Mouse (Mus musculus) midbrain, embryonic 12.5 days (tissue): ENCODE data around the gene Mkrn2. TPM values are rescaled to one million over a fixed set of nuclear protein-coding genes. Genes with fewer than 3 reads are reported as not detected.

ENCODE experiments used
- ATAC-seq: fragments of 200-750 bp; cut with Nextera tagmentation; 2 replicates; pipeline ENCODE4 v1.8.0; 2017; ENCODE audit warnings: low read depth, moderate TSS enrichment, moderate library complexity; ENCODE audit not compliant: low FRiP score
- H3K27ac ChIP-seq: fragments of 300-500 bp; sonication (generic); replicated peaks from 2 replicates; pipeline ENCODE4 v1.5.1; 2016; ENCODE audit warnings: mild to moderate bottlenecking
- H3K27me3 ChIP-seq: fragments of 300-500 bp; sonication (generic); 2 replicates; pipeline ENCODE4 v1.6.1; 2016; ENCODE audit warnings: mild to moderate bottlenecking
- H3K36me3 ChIP-seq: fragments of 300-500 bp; sonication (generic); 2 replicates; pipeline ENCODE4 v1.6.1; 2016
- H3K4me1 ChIP-seq: fragments of 300-500 bp; sonication (generic); 2 replicates; pipeline ENCODE4 v1.6.1; 2016
- H3K4me2 ChIP-seq: fragments of 300-500 bp; sonication (generic); replicated peaks from 2 replicates; pipeline ENCODE4 v1.6.1; 2016; ENCODE audit warnings: mild to moderate bottlenecking, moderate library complexity
- H3K4me3 ChIP-seq: fragments of 300-500 bp; sonication (generic); 2 replicates; pipeline ENCODE4 v1.5.1; 2016; ENCODE audit warnings: mild to moderate bottlenecking
- H3K9ac ChIP-seq: fragments of 300-500 bp; sonication (generic); replicated peaks from 2 replicates; pipeline ENCODE4 v1.6.1; 2016; ENCODE audit warnings: mild to moderate bottlenecking, moderate library complexity
- H3K9me3 ChIP-seq: fragments of 300-500 bp; sonication (generic); 2 replicates; pipeline ENCODE4 v1.6.1; 2016; ENCODE audit warnings: mild to moderate bottlenecking
- WGBS: fragments of 180-500 bp; shearing (Covaris S2); methylation state at CpG from one replicate; pipeline ENCODE4 v1.1.7; 2016; 5-methylcytosine and 5-hydroxymethylcytosine counted together
- polyA plus RNA-seq: library from polyadenylated mRNA; unstranded; fragments of >200 nt; fragmentation: Nextera tagmentation; extraction: Ambion mirVana; gene quantifications from 2 replicates; pipeline ENCODE4 v1.2.1, GENCODE M21; 2016

Gene Mkrn2
- polyA plus RNA-seq, 1 experiment from 2014 or later = 27.2 TPM

GRCm38 (mm10) chr6:115584176-115584575 lies 17.5 kb upstream of the Mkrn2 start:
- H3K4me1 ChIP-seq = no peaks in the 10 kb centered on the region
- no peak overlapping the region for H3K4me2 ChIP-seq
- 75% methylated on average over 3 of the region's 3 CpGs for WGBS
- peaks cover 7% of the 10 kb centered on the region; the same call in 1 of the 2 replicates for H3K36me3 ChIP-seq
- no peak overlapping the region for H3K27ac ChIP-seq
- no peaks in the 10 kb centered on the region for H3K9me3 ChIP-seq
- H3K9ac ChIP-seq = no peak overlapping the region
- H3K4me3 ChIP-seq = no peak overlapping the region
- no peak for ATAC-seq
- H3K27me3 ChIP-seq = no peaks in the 10 kb centered on the region

GRCm38 (mm10) chr6:115586321-115586720 lies 15.4 kb upstream of the Mkrn2 start:
- ATAC-seq = no peak
- Histone ChIP-seq H3K9ac (no peak overlapping the region), H3K27me3 (no peaks in the 10 kb centered on the region), H3K4me3 (no peak overlapping the region), H3K4me2 (no peak overlapping the region), H3K4me1 (no peaks in the 10 kb centered on the region), H3K36me3 (no peaks in the 10 kb centered on the region), H3K9me3 (no peaks in the 10 kb centered on the region), H3K27ac (no peak overlapping the region)
- WGBS = 86% methylated on average over 10 of the region's 10 CpGs

GRCm38 (mm10) chr6:115591692-115592359 lies 9.9 kb upstream of the Mkrn2 start:
- H3K4me2 ChIP-seq = no peak overlapping the region
- H3K9ac ChIP-seq = no peak overlapping the region
- ATAC-seq = no peak
- no peak overlapping the region for H3K4me3 ChIP-seq
- H3K9me3 ChIP-seq = no peaks in the 10 kb centered on the region
- no peaks in the 10 kb centered on the region for H3K27me3 ChIP-seq
- H3K27ac ChIP-seq = no peak overlapping the region
- H3K4me1 ChIP-seq = no peaks in the 10 kb centered on the region
- no peaks in the 10 kb centered on the region for H3K36me3 ChIP-seq
- WGBS = 89% methylated on average over 19 of the region's 19 CpGs

- WGBS = 70% methylated on average over 5 of the region's 5 CpGs
- Histone ChIP-seq H3K4me1 (no peaks in the 10 kb centered on the region), H3K9me3 (no peaks in the 10 kb centered on the region)
These were observed 9.2 kb upstream of the Mkrn2 start, which contains the start of gene Mkrn2os for GRCm38 (mm10) chr6:115592458-115592857. Gene Mkrn2os, minus strand, starts transcription at chr6:115592576.

GRCm38 (mm10) chr6:115593252-115593651 lies 8.4 kb upstream of the Mkrn2 start:
- Histone ChIP-seq H3K4me3 (no peak overlapping the region), H3K36me3 (no peaks in the 10 kb centered on the region), H3K27ac (no peak overlapping the region), H3K9ac (no peak overlapping the region), H3K9me3 (no peaks in the 10 kb centered on the region), H3K4me2 (no peak overlapping the region), H3K4me1 (no peaks in the 10 kb centered on the region), H3K27me3 (no peaks in the 10 kb centered on the region)
- no peak for ATAC-seq
- 85% methylated on average over 3 of the region's 4 CpGs for WGBS

More at GRCm38 (mm10) chr6:115592458-115592857, 9.2 kb upstream of the Mkrn2 start, which contains the start of gene Mkrn2os:
- no peak for ATAC-seq
- Histone ChIP-seq H3K36me3 (no peaks in the 10 kb centered on the region), H3K27ac (no peak within 1 kb of the TSS), H3K4me3 (no peak within 1 kb of the TSS), H3K27me3 (no peaks in the 10 kb centered on the region), H3K9ac (no peak within 1 kb of the TSS; the same call in 1 of the 2 replicates), H3K4me2 (no peak within 1 kb of the TSS)

- 91% methylated on average over 3 of the region's 3 CpGs for WGBS
- H3K4me1 ChIP-seq = no peaks in the 10 kb centered on the region
- no peak overlapping the region for H3K4me2 ChIP-seq
- no peak overlapping the region for H3K27ac ChIP-seq
- H3K9ac ChIP-seq = no peak overlapping the region
- H3K9me3 ChIP-seq = no peaks in the 10 kb centered on the region
- no peaks in the 10 kb centered on the region for H3K27me3 ChIP-seq
- ATAC-seq = no peak
- no peaks in the 10 kb centered on the region for H3K36me3 ChIP-seq
- H3K4me3 ChIP-seq = no peak overlapping the region
These were observed 7.2 kb upstream of the Mkrn2 start for GRCm38 (mm10) chr6:115594463-115594862.

GRCm38 (mm10) chr6:115595667-115596066 lies 6.0 kb upstream of the Mkrn2 start:
- H3K9me3 ChIP-seq = no peaks in the 10 kb centered on the region
- WGBS = 72% methylated on average over 3 of the region's 3 CpGs

GRCm38 (mm10) chr6:115601322-115601714 lies 384 bp upstream of the Mkrn2 start:
- 74% methylated on average over 4 of the region's 4 CpGs for WGBS
- Histone ChIP-seq H3K36me3 (no peaks in the 10 kb centered on the region), H3K4me2 (peak overlapping the region; percentile 56), H3K27ac (no peak overlapping the region), H3K27me3 (no peaks in the 10 kb centered on the region), H3K4me3 (peak overlapping the region; percentile 84), H3K9me3 (no peaks in the 10 kb centered on the region), H3K9ac (no peak overlapping the region), H3K4me1 (peaks cover 8% of the 10 kb centered on the region)
- no peak; the same call in 1 of the 2 replicates for ATAC-seq

More at GRCm38 (mm10) chr6:115595667-115596066, 6.0 kb upstream of the Mkrn2 start:
- Histone ChIP-seq H3K9ac (no peak overlapping the region), H3K27ac (no peak overlapping the region), H3K27me3 (no peaks in the 10 kb centered on the region), H3K4me2 (no peak overlapping the region), H3K4me3 (no peak overlapping the region), H3K36me3 (no peaks in the 10 kb centered on the region), H3K4me1 (no peaks in the 10 kb centered on the region)
- ATAC-seq = no peak

GRCm38 (mm10) chr6:115606461-115606860 lies 4.8 kb downstream of the Mkrn2 start:
- no peaks in the 10 kb centered on the region for H3K9me3 ChIP-seq
- no peak overlapping the region for H3K4me3 ChIP-seq
- WGBS = 84% methylated on average over 1 of the region's 1 CpGs
- no peak overlapping the region for H3K27ac ChIP-seq
- no peak overlapping the region for H3K9ac ChIP-seq
- peaks cover 21% of the 10 kb centered on the region for H3K36me3 ChIP-seq
- no peak overlapping the region for H3K4me2 ChIP-seq
- no peaks in the 10 kb centered on the region for H3K27me3 ChIP-seq
- no peak for ATAC-seq
- H3K4me1 ChIP-seq = peaks cover 8% of the 10 kb centered on the region

- WGBS = 79% methylated on average over 4 of the region's 4 CpGs
- no peak overlapping the region for H3K9ac ChIP-seq
- H3K36me3 ChIP-seq = peaks cover 30% of the 10 kb centered on the region
- ATAC-seq = no peak
- H3K27me3 ChIP-seq = no peaks in the 10 kb centered on the region
- peaks cover 6% of the 10 kb centered on the region for H3K4me1 ChIP-seq
- H3K9me3 ChIP-seq = no peaks in the 10 kb centered on the region
- no peak overlapping the region for H3K4me3 ChIP-seq
- no peak overlapping the region for H3K4me2 ChIP-seq
- H3K27ac ChIP-seq = no peak overlapping the region
These were observed 5.7 kb downstream of the Mkrn2 start for GRCm38 (mm10) chr6:115607429-115607828.

GRCm38 (mm10) chr6:115609121-115609520 lies 7.4 kb downstream of the Mkrn2 start:
- H3K9me3 ChIP-seq = no peaks in the 10 kb centered on the region
- 60% methylated on average over 3 of the region's 3 CpGs for WGBS
- no peak overlapping the region for H3K9ac ChIP-seq
- no peaks in the 10 kb centered on the region for H3K4me1 ChIP-seq
- ATAC-seq = no peak
- no peak overlapping the region for H3K4me2 ChIP-seq
- no peak overlapping the region for H3K27ac ChIP-seq
- no peaks in the 10 kb centered on the region for H3K27me3 ChIP-seq
- H3K4me3 ChIP-seq = no peak overlapping the region
- H3K36me3 ChIP-seq = peaks cover 43% of the 10 kb centered on the region

- WGBS = 95% methylated on average over 5 of the region's 5 CpGs
These were observed 8.6 kb downstream of the Mkrn2 start for GRCm38 (mm10) chr6:115610301-115610700.

GRCm38 (mm10) chr6:115613793-115614192 lies 12.1 kb downstream of the Mkrn2 start:
- no peak overlapping the region for H3K4me2 ChIP-seq
- H3K4me3 ChIP-seq = no peak overlapping the region
- no peaks in the 10 kb centered on the region for H3K9me3 ChIP-seq
- ATAC-seq = no peak
- H3K27me3 ChIP-seq = no peaks in the 10 kb centered on the region
- H3K9ac ChIP-seq = no peak overlapping the region
- H3K4me1 ChIP-seq = no peaks in the 10 kb centered on the region
- no peak overlapping the region for H3K27ac ChIP-seq
- H3K36me3 ChIP-seq = peaks cover 89% of the 10 kb centered on the region

More at GRCm38 (mm10) chr6:115610301-115610700, 8.6 kb downstream of the Mkrn2 start:
- Histone ChIP-seq H3K4me2 (no peak overlapping the region), H3K27ac (no peak overlapping the region), H3K9ac (no peak overlapping the region), H3K4me3 (no peak overlapping the region), H3K4me1 (no peaks in the 10 kb centered on the region), H3K36me3 (peaks cover 54% of the 10 kb centered on the region), H3K9me3 (no peaks in the 10 kb centered on the region), H3K27me3 (no peaks in the 10 kb centered on the region)
- no peak for ATAC-seq
